Mouse (Mus musculus): ENCODE measurements around the gene Slc22a6.
A peak's percentile ranks its signal among the peaks of the same experiment; 100 is the strongest.

Slc22a6 gene

GRCm38 (mm10) chr19:8617904-8618303 lies at the start of gene Slc22a6:
Gene Slc22a6 (plus strand): TSS chr19:8618039.
- DNase-seq = no peak

GRCm38 (mm10) chr19:8569453-8569863 lies 48.4 kb upstream of the Slc22a6 start:
- peak; percentile 56 for DNase-seq

- no peak for DNase-seq
These were observed 47.3 kb upstream of the Slc22a6 start for GRCm38 (mm10) chr19:8570341-8571040.

GRCm38 (mm10) chr19:8571746-8572145 lies 46.1 kb upstream of the Slc22a6 start:
- DNase-seq = peak; percentile 61

GRCm38 (mm10) chr19:8572485-8572884 lies 45.4 kb upstream of the Slc22a6 start:
- DNase-seq = no peak

- no peak for DNase-seq
These were observed 40.4 kb upstream of the Slc22a6 start for GRCm38 (mm10) chr19:8577432-8577831.

GRCm38 (mm10) chr19:8578293-8578969 lies 39.4 kb upstream of the Slc22a6 start:
- DNase-seq = peak; percentile 73

- DNase-seq = no peak
These were observed 38.9 kb upstream of the Slc22a6 start for GRCm38 (mm10) chr19:8578970-8579342.

GRCm38 (mm10) chr19:8585298-8585697 lies 32.5 kb upstream of the Slc22a6 start:
- DNase-seq = no peak

- DNase-seq = no peak
These were observed 31.9 kb upstream of the Slc22a6 start for GRCm38 (mm10) chr19:8585899-8586298.

GRCm38 (mm10) chr19:8586350-8586749 lies 31.5 kb upstream of the Slc22a6 start:
- no peak for DNase-seq

- DNase-seq = no peak
These were observed 30.5 kb upstream of the Slc22a6 start for GRCm38 (mm10) chr19:8587315-8587714.

- peak; percentile 15 for DNase-seq
These were observed 26.9 kb upstream of the Slc22a6 start, which contains the start of gene Slc22a8 for GRCm38 (mm10) chr19:8590954-8591353. Gene Slc22a8 (plus strand): TSS chr19:8591254.

GRCm38 (mm10) chr19:8592155-8592554 lies 25.7 kb upstream of the Slc22a6 start:
- peak; percentile 70 for DNase-seq

GRCm38 (mm10) chr19:8592873-8593408 lies 24.9 kb upstream of the Slc22a6 start:
- peak; percentile 24 for DNase-seq

- no peak for DNase-seq
These were observed 24.0 kb upstream of the Slc22a6 start for GRCm38 (mm10) chr19:8593833-8594232.

- peak; percentile 21 for DNase-seq
These were observed 23.3 kb upstream of the Slc22a6 start for GRCm38 (mm10) chr19:8594518-8594917.

GRCm38 (mm10) chr19:8597269-8597668 lies 20.6 kb upstream of the Slc22a6 start:
- DNase-seq = no peak

- no peak for DNase-seq
These were observed 18.6 kb upstream of the Slc22a6 start for GRCm38 (mm10) chr19:8599229-8599628.

GRCm38 (mm10) chr19:8601922-8602321 lies 15.9 kb upstream of the Slc22a6 start:
- DNase-seq = no peak

- DNase-seq = no peak
These were observed 14.9 kb upstream of the Slc22a6 start for GRCm38 (mm10) chr19:8602914-8603313.

GRCm38 (mm10) chr19:8604536-8605240 lies 13.2 kb upstream of the Slc22a6 start:
- no peak for DNase-seq

- DNase-seq = no peak
These were observed 12.6 kb upstream of the Slc22a6 start for GRCm38 (mm10) chr19:8605241-8605558.

All from thymus, postnatal 14 days (tissue).